Mouse (Mus musculus): ENCODE measurements at regions not wholly inside any gene's neighbourhood (a gene's known extent, or its start where the extent isn't known, plus 50 kb on each side); places are given as distances from the start of the nearest gene placed in this dataset.

DNA sequence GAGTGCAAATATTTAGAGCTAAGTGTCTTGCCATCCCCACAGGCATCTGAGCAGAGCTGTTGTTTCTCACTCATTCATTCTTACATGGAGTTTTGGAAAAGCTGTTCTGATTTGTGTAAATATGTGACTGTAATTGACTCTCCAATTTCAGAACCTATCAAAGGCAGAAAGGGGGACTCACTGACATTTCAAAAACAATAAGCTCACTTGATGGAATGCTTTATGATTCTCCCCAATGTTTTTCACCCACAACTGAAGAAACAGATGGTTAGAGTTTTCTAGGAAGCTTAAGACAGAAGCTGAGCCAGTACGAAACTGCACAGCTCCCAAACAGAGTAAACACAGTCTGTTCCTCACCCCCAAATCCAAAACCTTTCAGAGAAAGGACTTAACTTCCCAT, 460.1 kb upstream of the Etaa1 start:
- DNase-seq (ENCODE audit: low spot score in 2 of 2) = no peak

DNA sequence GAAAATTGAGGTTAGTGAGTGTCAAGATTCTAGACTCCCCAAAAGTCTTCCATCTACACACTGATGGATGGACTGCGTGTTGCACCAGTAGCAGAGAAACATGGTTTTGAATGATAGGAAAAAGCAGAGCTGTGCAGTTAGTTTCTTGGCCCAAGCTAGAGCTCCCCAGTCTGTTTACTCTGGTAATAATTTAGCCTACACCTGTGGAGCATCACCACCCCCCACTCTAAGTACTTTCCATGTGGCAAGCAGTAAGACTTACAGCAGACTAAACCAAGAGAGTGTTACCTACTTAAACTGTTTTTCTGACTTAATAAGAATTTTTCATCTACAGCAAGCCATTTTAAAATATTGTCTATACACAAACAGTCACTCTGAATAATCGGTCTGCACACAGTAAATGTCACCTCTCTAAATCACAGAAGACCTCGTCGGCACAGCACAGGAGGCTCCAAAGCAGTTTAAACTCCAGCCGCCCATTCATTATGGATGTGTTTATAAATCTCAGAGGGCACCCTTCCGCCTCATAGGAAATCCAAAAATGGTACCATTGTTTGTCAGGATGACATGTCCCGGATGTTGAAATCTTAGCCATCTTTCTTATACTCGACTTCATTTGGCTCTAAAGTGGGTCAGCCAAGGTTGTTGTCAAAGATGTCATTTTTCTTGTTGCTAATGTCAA, 454.5 kb upstream of the Etaa1 start:
- DNase-seq (ENCODE audit: low spot score in 2 of 2) = no peak

DNA sequence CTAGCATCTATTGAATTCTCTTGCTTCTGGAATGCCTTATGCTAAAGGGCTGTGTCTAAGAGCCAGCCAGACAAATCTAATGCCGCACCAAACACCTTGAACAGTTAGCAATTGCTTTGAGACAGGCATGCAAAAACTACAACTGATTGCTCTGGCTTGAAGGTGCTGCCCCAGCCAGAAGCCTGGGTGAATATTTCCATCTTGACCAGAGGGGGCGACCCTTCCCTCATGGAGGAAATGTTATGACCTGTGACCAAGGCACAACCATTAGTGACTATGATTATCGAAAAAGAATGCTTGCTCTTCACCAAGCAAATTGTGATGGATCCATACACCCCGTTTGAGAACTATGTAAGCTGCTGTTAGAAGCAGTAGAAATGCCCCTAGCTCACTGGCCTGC, 445.9 kb upstream of the Etaa1 start:
- no peak for DNase-seq (ENCODE audit: low spot score in 2 of 2)

DNA sequence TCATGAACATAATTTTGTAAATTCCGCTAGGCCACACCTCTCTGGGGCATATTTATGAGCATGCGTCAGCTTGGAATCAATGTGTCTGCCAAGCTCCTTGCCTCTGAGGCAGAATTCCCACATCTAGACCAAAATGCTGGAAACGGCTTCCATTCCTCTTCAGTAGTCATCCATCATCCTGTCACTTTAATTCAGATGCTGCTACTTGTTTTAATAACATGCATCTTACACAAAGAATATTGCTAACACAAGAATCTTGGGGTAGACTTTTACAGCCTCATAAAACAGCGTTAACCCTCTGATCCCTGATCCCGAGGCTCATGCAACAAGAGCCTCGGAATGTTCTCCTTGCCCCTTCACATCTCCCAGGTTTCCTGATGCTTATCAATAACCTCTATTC, 442.7 kb upstream of the Etaa1 start:
- DNase-seq (ENCODE audit: low spot score in 2 of 2) = no peak

DNA sequence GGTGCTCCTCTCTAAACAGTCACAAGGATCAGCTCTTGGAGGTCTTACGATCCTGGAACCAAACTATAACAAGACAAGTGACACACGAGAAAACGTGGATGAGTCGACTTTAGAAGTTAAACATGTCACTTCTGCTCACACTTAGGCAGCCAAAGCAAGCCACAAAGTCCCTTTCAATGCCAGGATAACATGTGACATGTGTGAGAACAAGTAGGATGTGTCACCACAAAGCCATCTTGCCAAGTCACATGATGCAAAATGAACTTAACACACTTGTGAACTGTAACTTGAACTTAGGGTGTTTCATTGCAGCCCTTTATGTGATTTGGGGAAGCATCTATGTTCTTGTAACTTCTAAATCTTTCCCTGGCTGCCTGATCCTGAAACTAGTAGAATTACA, 442.0 kb upstream of the Etaa1 start:
- no peak for DNase-seq (ENCODE audit: low spot score in 2 of 2)

DNA sequence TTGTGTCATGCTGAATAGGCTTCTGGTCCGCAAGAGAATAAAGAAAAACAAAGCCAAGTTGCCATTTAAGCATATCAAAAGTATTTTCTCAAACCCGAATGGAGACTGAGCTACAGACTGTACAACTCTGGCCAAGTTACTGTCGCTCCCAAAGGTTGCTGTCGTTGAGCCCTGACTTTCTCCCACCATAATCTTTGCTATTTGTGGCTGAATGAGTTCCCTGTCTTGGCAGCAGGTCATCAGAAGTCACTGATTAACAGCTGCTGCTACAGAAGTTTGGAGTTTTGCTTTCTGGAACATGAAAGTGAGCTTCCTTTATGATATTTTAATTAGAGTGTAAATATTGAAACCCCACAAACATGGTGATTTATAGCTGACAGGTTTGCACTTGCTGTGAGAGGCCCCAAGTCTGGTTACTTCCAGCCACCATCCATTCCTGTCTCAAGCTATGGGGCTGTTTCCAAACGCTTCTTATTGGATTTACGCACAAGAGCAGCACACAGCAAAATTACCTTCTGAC, 419.2 kb upstream of the Etaa1 start:
- DNase-seq (ENCODE audit: low spot score in 2 of 2) = no peak

DNA sequence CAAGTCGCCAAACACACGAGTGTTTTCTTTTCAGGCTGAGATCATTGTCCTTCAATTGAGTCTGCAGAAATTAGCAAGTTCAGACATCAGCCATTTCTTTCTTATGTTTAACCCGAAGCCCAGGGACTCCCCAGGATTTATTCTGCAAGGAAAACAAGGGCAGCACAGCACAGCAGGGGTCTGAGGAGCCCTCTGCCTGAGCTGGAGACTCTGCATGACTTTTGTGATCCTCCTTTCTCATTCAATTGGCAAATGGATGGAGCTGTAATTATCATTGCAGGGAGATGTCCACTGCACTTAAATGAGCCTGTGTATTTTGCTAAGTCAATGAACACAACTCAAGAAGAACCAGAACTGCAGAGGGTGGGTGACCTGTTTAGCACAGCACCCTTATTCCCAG, 417.6 kb upstream of the Etaa1 start:
- no peak for DNase-seq (ENCODE audit: low spot score in 2 of 2)

DNA sequence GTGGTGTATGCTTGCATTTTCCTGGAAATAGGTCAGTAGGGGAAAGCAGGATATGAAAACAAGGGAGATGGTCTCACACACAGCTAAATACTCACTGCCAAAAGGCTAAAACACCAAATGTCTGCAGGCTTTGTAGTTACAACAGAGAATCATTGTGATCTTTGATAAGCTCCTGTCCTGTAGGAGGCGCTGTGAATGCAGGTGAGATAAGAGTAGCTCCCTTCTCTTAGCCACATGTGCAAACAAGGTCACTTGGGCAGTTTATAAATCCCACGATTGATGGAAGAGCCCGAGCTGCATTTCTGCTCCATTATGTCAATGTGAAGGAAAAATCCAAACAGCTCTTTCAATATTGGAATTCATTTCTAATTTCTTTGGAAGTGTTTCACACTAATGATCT, 417.2 kb upstream of the Etaa1 start:
- DNase-seq (ENCODE audit: low spot score in 2 of 2) = no peak

DNA sequence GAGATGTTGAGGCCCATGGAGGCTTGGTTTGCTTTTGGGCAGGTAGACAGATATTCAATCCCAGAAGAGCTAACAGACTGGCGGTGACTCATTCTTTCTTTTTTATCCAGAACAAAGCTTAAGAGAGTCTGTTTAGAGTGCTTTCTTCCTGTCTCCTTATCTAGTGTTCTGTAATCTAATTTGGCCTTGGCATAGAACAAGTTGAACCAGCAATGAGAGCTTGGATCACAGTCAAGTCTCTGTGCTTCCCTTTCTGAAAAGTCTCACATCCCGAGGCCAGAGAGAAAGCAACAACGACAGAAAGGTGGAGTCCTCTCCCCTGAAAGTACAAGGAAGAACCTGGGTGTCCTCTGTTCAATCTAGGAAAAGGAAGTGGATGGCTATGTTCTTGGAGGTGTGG, 401.2 kb upstream of the Etaa1 start:
- no peak for DNase-seq (ENCODE audit: low spot score in 2 of 2)

DNA sequence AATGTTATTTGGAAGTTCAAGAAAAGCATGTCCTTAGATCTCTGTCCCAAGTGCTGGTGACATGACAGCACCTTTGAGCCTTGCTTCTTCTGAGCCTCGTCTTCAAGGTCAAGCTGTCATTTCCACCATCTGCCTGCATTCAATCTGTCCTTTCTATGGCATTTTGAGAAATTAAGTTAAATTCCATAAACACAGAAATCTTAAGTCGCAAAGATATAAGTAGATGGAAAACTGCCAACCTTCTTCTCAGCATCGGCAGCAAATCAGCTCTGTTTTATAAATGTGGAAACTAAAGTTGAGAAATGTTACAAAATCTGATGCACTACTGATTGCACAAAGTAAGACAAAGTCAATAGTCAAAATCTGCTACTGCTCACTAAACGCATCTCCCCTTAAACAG, 400.5 kb upstream of the Etaa1 start:
- DNase-seq (ENCODE audit: low spot score in 2 of 2) = no peak

DNA sequence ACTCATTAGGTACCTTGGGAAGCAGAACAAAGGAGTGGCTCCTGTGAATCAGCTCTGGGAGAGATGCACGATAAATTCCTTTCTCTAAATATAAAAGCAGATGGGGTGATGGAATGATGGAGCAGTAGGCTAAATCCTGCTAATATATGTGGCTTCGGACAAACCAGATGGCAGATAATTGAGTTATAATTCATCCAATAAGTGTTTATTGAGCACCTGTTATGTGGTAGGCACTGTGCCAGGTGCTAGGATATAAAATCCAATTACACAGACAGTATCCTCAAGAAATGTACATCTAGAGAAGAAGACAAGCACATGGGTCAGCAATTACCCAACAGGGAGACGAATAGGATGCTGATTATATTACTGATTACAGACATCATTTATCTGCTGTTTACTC, 394.2 kb upstream of the Etaa1 start:
- DNase-seq (ENCODE audit: low spot score in 2 of 2) = no peak

DNA sequence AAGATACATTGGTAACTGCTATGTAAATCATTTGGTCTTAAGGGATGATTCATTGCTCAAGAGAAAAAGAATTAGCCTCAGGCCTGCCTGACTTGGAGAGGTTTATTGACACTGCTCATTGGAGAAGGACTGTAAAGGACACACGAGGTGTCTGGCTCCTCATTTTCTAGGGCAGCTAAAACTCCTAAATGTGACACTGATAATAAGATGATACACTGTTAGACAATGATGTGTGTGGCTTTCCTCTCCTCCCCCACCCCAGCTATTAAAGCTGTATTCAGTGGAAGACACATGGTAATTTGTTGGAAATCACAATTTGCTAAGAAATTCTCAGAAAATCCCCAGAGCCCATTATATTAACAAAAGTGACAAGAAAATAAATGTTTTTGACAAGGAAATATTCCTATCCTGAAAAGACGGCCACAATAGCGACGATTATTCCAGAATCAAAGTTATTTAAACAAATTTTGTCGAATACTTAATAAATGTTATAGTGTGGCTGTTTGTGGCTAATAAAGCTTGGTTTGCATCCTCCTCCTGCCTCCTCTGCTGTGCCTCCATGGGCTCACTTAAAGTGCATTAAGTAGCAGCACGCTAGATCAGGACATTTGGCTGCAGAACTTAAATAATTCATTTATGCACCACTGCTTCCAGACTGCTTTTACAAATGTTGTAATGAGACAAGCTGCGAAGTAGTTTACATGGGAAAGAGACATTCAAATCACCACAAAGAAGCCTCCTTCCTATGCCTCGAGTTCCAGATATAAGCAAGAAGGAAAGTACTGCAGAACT, 360.0 kb upstream of the Etaa1 start:
- no peak for DNase-seq (ENCODE audit: low spot score in 2 of 2)

DNA sequence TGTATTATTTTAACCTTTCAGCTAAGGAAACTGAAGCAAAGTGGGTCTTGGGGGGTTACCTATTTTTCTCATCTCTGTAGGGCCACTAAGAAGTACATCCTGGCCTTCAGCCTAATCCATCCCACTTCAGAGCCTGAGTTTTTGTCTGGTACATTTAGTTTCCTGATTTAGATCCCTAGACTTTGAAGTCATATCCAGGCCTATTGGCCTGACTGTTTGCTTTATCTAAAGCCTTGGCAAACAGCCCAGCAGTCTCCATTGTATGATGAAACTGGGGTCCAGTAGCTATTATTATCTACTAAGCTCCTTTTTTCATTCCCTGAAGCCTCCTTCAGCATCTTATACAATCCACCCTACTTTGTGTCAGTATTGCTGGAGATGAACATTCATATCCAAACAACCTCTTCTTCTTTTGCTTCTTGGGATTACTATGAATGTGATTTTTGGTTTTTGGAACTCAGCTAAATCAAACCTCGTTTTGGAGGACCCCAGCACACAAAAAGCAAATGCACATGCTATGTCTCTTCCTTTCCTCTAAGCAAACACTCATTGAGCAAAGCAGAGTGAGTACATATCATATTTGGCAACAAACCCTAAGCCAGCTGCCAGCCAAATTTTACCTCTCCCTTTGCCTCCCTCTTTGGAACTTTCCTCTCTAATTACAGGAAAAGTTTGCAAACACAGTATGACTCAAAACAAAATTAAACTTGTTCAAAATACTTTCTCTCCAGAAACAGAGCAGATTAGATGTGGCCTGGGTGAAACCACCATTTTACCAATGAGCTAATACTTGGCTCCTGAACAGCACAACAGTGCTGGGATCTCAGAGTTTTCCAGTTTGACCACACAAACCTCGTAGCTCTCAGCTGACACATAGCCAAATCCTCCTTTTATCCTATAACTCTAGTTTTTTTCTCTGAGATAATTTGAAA, 342.8 kb upstream of the Etaa1 start:
- DNase-seq (ENCODE audit: low spot score in 2 of 2) = no peak

DNA sequence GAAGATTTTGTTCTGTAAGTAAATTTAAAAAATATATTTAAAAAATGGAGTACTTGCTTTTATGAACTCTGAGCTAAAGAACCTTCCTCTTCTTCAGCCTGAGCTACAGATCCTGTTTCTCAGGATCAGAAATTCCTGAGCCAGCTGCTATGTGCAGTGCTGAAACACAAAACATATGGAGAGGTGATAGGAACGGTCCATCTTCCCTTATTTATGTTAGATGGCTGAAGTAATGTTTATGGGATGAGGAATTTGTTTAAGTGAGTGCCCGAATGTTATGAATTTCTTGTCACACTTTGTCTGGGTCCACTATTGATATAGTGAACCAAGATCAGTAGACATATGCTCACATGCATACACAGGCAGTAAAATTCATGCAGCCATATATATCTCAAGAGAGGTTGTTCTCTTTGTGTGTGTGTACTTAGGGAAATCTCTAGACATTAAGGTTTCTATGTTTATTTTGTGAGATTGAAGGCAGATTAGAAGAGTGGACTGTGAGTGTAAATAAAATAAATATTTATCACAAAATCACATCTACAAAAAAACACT, 325.0 kb upstream of the Etaa1 start:
- DNase-seq (ENCODE audit: low spot score in 2 of 2) = no peak

DNA sequence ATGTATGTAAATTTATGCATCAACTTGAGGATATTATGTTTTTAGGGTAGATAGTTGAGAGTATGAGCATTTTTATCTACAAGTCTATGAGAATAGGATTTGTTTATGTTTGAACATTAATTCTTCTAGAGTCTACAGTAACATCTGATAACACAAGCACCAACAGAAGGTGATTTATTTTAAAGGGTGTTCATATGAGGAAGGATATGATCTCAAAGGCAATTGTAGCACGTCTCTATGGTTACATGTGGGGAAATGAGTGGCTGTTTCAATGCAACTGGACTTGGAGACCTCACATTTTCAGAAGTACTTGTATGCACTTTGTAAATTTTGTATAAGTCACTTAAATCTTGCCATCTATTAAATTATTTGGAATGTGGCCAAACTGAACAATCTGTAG, 318.7 kb upstream of the Etaa1 start:
- DNase-seq (ENCODE audit: low spot score in 2 of 2) = no peak

DNA sequence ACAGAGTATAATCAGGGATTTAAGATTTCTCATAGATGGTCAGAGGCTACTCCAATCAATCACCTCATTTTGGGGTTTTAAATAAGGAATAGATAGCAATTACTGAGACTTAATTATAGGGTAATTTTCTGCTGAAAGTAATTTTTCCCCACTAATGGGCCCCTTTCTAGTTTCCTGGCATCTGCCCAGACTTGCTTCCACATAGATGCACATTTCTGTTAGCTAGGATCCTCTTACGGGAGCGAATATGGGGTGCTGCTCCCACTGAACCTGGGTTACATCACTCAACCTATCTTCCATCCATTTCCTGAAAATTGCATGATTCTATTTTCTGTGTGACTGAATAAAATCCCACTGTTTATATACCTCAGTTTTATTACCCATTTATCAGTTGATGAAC, 312.5 kb upstream of the Etaa1 start:
- no peak for DNase-seq (ENCODE audit: low spot score in 2 of 2)

DNA sequence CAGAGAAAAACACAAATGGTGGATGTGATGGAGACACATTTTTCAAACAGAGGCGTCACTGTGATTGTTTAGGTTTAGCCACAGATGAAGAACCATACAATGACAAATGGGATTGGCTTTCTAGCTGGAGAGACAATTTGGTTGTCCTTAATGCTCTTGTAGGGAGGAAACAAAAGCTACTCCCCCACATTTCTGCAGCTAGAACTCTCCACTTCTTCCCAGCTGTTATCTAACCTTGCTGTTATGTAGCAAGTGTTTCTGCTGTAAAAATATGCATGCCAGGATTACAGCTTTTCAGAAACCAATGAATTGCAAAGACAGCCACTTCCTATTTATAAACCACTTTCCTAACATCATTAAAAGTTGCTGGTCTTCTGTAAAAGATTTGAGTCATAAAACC, 309.2 kb upstream of the Etaa1 start:
- DNase-seq (ENCODE audit: low spot score in 2 of 2) = no peak

DNA sequence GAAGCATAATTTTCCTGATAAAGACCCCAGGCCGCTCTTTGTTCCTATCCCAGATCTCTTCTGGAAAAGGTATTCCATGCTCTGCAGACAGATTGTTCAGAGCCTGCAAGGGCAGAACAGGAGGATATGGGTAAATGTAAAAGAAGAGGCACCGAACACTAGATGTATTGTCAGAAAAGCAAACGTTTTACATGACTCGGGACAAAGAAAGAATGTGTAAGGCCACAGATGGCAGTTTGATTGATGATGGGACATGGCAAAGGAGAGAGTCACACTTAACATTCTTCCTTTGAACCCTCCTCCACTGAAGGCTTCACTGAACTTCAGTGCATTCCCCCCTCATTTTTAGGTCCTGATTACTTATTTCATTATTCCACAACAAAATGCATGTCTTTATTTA, 295.6 kb upstream of the Etaa1 start:
- DNase-seq (ENCODE audit: low spot score in 2 of 2) = no peak

DNA sequence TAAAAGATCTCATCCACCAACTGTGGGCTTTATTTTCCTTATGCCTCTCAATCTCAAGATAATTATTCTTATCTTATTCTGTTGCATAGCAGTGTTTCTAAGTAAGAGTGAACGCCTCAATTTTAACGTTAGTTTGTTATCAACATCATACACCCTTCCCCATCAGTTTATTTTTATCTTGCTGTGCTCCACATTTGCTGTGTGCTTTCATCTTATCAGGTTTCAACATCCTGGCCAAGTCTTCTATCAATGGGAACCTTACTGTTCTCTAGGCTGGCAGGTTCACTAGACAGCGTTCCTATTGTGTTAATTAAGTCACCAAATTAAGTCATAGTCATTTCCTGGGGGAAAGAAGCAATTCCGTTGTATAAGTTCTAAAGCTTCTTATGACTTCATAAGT, 263.1 kb upstream of the Etaa1 start:
- DNase-seq (ENCODE audit: low spot score in 2 of 2) = no peak

DNA sequence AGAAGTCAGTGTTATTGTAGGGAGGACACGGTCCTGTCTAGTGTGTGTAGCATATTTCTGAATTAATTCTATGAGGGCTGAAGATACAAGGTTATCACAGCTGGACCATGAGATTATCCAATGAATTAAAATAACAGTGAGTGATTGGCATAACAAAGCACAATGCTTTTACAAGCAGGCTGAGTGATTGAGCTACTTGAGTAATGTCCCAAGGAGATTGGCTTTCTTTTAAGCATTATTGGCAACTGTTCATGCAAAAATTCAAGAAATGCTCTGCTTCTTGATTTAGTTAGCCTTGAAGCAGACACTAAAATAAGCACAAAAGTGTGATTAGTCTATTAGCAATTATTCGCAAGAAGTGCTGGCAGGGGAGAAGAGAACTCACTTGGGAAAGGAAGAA, 219.4 kb upstream of the Etaa1 start:
- DNase-seq (ENCODE audit: low spot score in 2 of 2) = no peak

DNA sequence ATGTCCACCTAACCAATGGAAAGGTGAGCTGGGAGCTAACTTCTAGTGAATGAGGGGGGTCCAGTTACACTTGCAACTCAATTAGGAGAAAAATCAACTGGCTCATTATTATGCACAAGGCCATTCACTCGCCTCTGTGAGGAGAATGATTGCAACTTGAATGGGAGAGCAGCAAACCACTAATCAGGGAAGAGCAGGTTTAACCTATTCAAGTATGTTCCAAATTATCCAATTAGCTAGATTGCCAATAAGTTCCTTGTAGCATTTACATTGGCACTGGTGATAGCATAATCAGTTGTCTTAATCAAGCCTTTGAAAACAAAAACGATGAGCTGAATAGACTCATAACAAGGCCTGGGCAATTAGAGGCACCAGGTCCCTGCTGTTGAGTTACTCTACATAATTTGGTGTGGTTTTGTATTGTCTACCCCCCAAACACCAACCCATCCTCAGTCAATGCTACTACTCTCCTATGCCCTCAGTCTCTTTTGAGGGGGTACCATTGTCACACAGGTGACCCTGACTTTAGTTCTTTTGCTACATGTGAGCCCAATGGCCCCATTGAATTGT, 217.6 kb upstream of the Etaa1 start:
- DNase-seq (ENCODE audit: low spot score in 2 of 2) = no peak

Data from urinary bladder, adult 18-20 months (tissue).